Mouse (Mus musculus): ENCODE measurements around the gene Pgpep1.

Pgpep1 gene

DNA sequence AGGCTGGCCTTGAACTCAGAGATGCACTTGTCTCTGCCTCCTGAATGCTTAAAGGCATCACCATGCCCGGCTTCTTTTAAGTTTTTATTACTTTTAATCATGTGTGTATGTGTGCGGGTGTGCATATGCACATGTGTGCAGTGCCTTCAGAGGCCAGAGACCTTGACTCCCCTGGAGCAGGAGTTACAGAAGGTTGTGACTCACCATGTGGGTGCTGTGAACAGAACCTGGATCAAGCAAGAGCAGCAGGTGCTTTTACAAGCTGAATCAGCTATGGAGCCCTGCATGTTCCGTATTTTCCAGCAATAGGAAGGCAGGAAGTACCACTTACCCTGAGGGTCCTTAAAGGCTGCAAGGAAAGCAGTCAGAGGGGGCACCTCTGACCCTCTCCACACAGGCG lies 31.0 kb upstream of the Pgpep1 start:
- DNase-seq (ENCODE audit: extremely low read depth, low read depth, low spot score) = no peak

DNA sequence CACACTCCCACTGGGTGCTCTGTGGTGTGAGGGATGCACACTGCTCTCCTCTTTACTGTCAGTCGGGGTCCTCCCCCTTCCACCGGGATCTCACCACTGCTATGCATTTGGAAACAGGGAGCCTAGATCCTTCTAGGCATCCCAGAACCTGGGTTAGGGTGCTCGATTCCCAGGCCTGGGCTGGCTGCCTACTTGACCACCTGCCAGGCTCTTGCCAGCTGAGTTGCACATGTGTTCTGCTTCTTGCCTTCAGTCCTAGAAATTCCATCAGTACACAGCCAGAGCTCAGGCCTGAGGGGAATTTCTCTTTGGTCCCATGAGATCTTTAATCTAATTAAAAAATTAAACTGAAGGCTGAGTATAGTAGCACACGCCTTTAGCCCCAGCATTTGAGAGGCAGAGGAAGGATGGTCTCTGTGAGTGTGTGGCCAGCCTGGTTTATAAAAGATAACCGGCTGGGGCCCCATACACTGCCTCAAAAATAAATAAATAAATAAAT lies 29.8 kb upstream of the Pgpep1 start:
- no peak for DNase-seq (ENCODE audit: extremely low read depth, low read depth, low spot score)

DNA sequence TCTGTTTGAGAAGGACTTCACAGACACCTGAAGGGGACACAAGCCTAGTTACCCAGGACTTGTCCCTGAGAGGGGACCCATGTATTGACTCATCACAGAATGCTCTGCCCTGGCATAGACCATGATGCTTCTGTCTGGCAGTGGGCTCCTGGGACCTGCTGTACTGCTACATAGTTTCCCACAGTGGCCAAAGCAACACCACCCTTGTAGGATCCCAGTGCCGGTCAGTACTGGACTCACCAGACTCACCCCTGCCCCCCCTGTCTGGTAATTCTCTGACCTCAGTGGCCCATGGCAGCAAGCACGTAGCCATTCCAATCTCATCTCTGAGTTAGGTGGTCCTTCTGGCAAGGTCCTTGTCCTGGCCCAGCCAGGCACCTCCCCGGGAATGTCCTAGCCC lies 27.9 kb upstream of the Pgpep1 start:
- DNase-seq (ENCODE audit: extremely low read depth, low read depth, low spot score) = no peak

DNA sequence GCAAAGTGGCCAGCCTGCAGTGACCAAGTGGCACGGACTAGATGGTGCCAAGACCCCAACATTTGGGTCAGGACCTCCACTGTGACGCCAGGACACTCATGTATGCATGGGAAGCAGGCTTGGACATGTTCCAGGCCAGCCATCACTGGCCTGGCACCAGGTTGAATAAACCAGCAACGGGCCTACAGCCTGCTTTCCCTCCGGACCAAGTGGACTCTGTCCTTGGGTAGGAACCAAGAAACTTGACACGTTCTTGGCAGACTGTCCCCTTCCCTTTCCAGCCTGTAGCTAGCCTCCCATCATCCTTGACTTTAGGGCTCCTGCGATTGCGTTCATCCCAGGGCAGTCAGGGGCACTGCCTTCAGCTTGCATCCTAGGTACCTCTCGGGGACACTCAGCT lies 27.4 kb upstream of the Pgpep1 start:
- no peak for DNase-seq (ENCODE audit: extremely low read depth, low read depth, low spot score)

DNA sequence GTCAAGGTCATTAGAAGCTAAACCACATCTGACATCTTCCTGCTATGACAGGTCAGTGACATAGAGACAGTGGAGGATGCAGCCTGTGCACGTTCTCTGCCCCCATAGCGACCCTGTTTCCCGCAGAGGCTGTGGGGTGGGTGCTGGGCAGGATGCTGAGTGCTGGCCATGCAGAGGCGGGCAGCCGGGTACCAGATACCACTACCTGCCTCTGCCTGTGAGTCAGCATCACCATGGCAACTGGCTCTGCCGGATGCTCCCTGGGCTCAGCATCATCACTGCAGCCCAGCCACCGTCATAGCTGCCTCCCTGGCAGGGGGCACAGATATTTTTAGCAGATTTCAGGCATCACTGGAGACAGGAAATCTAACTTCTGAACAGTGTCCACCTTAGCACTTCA lies 24.1 kb upstream of the Pgpep1 start:
- no peak for DNase-seq (ENCODE audit: extremely low read depth, low read depth, low spot score)

DNA sequence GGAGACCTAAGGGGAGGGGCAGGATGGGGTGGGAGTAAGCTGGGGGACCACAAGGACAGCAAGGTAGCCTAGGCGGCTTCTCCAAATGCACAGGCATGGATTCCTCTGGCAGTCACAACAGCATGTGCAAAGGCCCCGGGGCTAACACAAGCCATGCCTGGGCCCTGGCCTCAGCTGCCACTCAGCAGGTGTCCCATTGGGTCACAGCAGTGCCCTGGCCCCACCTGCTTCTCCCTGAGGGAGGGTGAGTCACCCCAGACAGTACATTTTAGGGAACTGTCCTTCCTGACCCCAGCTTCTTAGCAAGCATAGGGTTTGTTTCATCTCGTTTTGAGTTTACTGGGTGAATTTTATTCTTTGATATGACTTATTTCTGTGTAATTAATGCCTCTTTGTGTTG lies 22.5 kb upstream of the Pgpep1 start:
- no peak for DNase-seq (ENCODE audit: extremely low read depth, low read depth, low spot score)

DNA sequence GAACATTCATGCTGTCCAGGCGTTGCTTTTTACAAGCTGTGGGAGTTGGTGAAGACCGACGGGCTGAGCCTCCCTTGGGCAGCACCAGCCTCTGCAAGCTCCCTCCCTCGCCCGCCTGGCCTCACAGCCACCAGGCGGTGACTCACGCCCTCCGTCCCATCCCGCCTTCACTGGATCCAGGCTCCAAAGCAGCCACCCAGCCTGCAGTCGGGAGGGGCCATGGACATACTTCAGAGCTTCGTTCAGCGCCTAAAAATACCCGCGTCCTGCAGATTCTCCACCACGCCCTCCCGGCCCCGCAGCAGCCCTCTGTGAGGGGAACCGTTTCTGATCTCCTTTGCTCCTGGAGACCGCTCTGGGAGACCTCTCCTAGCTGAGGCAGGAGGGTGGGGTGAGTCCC lies 22.0 kb upstream of the Pgpep1 start:
- no peak for DNase-seq (ENCODE audit: extremely low read depth, low read depth, low spot score)

DNA sequence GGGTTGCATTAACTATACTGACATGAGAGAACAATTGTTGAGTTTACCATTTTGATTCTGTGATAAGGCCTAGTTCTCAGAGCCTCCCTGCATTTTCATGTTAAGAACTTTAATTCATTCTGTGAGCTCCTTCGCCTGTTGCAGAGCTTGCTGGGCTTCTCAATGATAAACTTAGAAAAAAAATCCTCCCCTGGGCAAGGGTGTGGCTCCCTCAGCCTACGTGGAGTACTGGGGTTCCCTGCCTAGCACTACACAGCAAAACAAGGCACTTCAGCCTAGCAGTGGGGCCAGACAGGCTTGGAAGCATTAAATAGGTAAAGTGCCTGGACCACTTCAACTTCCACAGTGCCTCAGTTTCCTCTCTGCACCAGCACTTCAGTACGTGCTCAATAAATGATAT lies 21.2 kb upstream of the Pgpep1 start:
- DNase-seq (ENCODE audit: extremely low read depth, low read depth, low spot score) = no peak

DNA sequence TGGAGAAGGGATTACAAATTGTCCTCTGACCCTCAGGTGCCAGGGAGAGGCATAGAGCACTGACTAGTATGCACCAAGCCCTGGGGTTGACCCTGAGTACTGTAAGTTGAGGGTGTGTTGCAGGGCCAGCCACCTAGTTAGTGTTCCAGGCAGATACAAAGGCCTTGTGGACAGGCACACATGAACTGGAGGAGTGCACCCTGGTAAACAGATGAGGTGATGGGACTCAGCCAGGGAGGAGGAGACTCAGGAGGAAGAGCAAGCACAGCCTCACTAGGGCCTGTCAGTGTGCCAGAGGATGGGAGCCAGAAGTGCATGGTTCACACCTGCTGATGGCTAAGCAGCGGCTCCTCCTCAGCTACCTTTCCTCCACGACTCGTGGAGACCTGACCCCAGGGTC lies 19.9 kb upstream of the Pgpep1 start:
- DNase-seq (ENCODE audit: extremely low read depth, low read depth, low spot score) = no peak

DNA sequence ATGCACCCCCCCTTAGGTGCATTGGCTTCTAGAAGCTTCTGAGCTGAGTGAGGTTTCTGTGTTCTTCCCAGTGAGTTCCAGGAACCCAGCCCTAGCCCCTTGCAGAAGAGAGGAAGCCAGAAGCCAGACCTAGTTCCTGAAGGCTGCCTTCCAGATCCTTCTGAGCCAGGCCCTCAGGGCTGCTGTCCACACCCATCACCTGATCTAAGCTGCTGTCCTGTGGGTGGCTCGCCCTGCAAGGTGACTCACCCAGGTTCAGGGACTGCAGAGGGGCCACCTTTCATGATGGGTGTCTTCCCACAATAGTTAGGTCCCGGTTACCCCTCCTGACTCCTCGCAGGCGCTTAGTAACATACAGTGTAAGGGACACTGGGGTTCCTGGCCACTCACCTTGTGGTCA lies 19.2 kb upstream of the Pgpep1 start:
- DNase-seq (ENCODE audit: extremely low read depth, low read depth, low spot score) = no peak

DNA sequence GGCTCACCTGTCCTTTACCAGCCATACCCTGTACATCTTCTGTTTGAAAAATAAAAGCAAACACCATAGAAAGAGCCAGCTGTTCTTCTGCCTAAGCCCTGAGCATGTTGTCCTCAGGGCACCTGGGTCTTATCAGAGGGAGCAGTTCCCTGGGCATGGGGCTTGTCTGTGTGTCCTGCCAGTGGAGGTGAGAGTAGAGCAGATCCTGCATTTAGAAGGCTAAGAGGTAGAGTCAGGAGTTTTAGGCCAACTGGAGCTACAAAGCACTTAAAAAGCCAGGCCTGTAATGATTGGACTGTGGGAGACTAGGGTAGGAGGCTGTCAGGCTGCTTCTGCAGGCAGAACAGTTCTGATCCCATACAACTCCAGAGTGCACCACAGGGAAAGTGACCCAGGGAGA lies 18.5 kb upstream of the Pgpep1 start:
- DNase-seq (ENCODE audit: extremely low read depth, low read depth, low spot score) = no peak

DNA sequence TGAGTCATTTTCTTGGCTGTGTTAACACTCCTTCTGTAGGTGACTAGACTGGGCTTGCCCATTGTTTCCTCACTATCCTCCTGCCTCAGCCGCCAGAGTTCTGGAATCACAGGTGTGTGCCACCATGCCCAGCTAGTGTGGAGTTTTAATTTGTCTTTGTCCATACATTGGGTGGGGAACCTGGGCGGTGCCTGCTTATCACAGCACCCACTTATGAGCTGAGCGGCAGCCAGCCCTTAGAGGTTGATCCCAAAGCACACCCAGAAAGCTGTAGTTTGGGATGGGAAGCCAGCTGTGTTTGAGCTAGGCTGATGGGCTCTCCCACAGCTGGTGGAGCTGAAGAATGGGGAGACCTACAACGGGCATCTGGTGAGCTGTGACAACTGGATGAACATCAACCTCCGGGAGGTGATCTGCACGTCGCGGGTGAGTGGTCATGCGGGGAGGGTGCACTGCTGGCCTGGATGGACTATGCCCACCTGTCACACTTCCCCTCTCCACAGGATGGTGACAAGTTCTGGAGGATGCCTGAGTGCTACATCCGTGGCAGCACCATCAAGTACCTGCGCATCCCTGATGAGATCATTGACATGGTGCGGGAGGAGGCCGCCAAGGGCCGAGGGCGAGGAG lies 17.4 kb upstream of the Pgpep1 start:
- no peak for DNase-seq (ENCODE audit: extremely low read depth, low read depth, low spot score)

DNA sequence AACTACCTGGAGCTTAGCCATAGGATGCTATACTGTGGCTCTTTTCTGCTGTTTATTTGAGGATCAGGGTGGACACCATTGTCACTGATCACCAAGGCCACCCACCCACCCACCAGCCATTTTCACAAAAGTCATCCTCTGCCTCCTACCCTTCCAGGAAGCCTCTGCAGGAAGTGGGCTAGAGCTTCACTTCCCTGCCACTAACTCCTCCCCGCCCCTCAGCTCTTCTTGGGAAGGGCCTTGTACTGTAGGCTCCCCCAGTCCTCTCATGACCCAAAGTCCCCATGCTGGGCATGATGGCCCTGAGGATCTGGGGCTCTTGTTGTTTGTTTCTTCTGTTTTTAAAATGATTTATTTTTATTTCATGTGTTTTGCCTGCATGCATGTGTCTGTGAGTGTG lies 15.1 kb upstream of the Pgpep1 start:
- DNase-seq (ENCODE audit: extremely low read depth, low read depth, low spot score) = no peak

DNA sequence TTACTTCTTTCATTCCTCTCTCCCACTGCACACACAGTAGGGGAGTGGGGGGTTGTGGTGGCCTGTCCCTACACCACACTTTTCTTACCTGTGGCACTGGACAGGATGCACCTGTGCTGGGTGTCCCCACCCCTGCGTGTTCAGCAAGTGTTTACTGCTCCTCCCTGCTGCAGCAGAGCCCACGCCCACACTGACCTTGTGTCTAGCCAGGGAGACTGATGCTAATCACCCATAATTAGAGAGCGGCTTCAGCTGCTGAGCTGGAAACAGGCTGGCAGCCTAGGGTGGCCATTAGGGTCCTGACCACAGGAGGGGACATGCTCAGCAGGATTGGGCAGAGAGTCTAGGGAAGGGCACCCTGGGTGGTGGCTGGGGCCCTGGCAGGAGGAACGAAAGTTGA lies 14.5 kb upstream of the Pgpep1 start:
- DNase-seq (ENCODE audit: extremely low read depth, low read depth, low spot score) = no peak

DNA sequence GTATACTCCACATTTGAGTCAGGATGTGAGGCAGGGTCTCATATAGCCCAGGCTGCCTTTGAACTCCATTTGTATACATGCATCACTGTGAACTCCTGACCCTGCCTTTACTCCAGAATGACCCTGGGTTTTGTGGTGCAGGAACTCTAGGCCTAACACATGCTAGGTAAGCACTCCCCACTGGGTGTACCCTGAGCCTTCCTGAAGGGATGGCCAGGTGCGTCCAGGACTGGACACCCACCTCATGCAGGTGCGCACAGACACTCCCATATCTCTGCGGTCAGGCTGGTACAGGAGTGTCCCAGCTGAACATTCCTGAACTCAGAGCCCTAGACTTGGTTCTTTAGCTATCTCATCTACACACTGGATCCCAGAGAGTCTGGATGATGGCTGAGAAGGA lies 13.9 kb upstream of the Pgpep1 start:
- no peak for DNase-seq (ENCODE audit: extremely low read depth, low read depth, low spot score)

DNA sequence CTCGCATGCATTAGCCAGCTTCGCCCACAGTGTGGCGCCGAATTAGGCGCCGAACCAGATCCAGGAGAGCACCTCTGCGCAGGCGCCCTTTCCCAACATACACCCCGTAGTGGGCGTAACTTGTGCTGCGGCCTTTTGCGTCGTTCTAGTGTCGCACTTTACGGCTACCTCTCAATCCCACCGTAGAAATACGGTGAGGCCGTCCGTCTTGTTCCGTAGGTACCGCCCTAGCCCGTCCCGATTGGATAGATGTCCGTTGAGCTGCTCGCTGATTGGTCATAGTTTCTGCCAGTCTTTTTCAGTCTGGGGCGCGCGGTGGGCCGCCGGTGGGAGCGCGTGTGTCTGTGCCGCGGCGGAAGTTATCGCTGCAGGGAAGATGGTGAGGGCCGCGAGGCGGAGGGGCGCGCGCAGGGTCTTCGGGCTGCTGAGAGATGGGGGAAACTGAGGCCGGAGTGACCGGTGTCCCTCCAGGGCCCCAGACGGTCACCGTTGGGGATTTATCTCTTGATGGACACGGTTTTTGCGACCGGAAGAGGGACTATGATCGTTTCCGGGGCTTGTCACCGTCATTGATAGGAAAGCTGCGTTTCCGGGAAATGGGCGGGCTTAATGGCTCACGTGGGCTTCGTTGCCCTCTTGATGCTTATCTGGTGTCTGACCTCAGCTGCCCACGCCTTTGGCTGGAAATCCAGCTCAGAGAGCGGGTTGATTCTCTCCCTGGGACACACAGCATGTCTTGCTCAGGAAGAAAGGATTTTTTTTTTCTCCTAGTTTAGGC lies 13.1 kb upstream of the Pgpep1 start, which contains the start of gene Lsm4:
Gene Lsm4, plus strand, starts transcription at position 170 of the 778 bp plus-strand sequence.
- peak; percentile 98 for DNase-seq (ENCODE audit: extremely low read depth, low read depth, low spot score)

DNA sequence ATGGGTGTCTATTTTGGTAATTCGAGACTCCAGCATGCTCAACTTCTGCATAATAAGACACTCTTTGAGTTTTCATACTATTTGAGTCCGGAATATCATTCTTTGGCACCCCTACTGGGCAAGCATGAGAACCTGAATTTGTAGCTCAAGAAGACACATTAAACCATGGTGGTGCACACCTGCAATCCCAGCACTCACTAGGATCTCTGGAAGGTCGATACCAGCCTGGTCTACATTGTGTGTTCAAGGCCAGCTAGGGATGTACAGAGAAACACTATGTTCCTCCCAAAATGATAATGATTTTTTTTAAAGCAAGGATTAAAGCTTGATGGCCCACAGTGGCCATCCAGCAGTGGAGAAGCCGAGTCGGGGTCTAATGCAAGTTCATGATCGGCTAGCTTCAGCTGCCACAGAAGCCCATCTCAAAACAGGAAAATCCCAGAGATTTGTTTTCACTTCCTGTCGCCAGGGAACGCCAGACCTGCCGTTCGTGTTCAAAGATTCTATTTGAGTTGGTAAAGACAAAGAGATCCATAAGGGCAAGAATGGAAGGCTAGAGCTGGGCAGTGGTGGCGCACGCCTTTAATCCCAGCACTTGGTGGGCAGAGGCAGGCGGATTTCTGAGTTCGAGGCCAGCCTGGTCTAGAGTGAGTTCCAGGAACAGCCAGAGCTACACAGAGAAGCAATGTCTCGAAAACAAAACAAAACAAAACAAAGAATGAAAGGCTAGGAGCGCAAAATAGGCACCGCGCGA lies 12.3 kb upstream of the Pgpep1 start:
- DNase-seq (ENCODE audit: extremely low read depth, low read depth, low spot score) = no peak

DNA sequence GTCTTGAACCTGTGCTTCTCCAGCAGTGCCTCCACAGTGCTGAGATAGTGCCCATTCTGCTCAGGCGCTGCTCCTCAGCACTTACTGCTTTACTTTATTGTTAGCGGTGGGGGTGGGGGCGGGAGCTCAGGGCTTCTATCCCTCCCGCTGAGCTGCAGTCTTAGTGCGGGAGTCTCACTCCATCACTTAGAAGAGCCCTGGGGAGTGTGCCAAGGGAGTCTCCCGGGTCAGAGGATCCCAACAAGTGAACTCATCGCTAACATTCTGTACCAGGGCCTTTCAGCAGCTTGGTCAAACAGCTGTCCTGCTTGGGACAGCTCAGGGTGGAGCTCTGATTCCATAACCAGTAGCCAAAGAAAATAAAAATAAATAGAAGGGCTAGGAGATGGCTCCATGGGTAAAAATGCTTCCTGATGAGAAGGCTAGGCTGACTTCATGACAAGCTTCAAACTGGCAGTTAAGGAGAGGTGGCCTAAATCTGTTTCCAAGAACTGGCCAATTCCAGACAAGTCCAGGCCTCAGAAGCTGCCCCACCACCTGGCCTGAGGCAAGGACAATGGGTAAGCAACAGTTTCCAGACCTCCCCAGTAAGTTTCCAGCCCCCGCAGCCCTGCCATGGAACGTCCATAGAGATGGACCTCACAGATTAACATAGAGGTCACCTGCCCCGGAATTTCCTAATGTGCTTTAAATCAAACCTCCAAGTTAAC lies 11.6 kb upstream of the Pgpep1 start:
- DNase-seq (ENCODE audit: extremely low read depth, low read depth, low spot score) = no peak

DNA sequence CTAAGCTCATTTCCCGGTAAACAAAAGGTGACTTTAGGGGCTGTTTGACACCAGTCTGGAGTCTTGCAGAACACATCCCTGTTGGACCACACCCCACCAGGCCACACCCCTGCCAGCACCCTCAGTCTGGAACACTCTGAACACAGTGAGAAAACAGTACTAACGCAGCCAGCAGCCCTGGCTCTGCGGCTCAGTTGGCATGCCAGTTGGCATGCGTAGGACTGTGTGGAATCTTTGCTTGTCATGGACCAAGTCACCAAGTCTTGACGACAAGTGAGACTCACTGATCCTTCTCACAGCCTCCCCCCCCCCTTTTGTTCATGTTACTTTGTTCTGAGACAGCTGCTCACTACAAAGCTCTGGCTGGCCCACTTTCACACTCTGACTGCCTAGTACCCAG lies 6.9 kb upstream of the Pgpep1 start:
- DNase-seq (ENCODE audit: extremely low read depth, low read depth, low spot score) = no peak

DNA sequence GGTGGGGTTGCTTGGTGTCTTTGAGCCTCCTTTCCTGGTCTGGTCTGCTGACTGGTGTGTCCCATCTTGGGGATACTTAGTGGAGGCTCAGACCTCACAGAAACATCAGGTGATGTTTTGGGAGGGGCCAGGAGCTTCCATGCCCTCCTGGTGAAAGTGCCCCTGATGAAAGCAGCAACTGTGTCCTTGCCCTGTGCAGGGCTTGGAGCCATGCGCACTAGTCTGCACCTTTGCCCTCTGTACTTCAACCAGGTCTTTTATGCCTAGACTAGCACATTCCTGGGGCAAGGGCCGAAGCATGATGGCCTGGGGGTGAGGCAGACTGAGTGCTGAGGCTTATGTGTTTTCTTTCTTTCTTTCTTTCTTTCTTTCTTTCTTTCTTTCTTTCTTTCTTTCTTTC lies 5.4 kb upstream of the Pgpep1 start:
- no peak for DNase-seq (ENCODE audit: extremely low read depth, low read depth, low spot score)

DNA sequence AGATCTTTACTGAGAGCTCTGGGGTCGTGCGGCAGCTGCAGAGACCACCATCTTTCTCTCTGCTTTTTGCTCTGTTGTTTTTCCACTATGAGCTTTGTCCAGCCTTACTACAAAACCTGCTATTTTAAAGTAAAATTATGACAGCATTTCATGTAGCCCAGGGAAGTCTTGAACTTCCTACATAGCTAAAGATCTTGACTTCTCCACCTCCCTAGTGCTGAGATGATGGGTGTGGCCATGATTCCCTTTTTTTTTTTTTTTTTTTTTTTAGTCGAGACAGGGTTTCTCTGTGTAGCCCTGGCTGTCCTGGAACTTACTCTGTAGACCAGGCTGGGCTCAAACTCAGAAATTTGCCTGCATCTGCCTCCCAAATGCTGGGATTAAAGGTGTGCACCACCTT lies 4.4 kb upstream of the Pgpep1 start:
- no peak for DNase-seq (ENCODE audit: extremely low read depth, low read depth, low spot score)
